Mouse (Mus musculus) kidney, postnatal 36 days (tissue): ENCODE results near the gene Traf4.
A peak's percentile ranks its signal among the peaks of the same experiment; 100 is the strongest.

Source experiments
- DNase-seq, 2 experiments: peaks; one replicate each; pipeline ENCODE4 v3.0.0; 2021 to 2022; ENCODE audit warnings: mixed read lengths in 2 of 2

Traf4 gene

GRCm38 (mm10) chr11:78136132-78136531 is 29.3 kb downstream of the Traf4 start:
- no peak for DNase-seq

- DNase-seq, result peak; percentile 45 to 55
These were observed 30.1 kb downstream of the Traf4 start for GRCm38 (mm10) chr11:78135314-78135713.

- no peak for DNase-seq
These were observed 31.0 kb downstream of the Traf4 start for GRCm38 (mm10) chr11:78134344-78134743.

GRCm38 (mm10) chr11:78133915-78134314 is 31.5 kb downstream of the Traf4 start:
- DNase-seq, result no peak

GRCm38 (mm10) chr11:78129458-78129857 is 35.9 kb downstream of the Traf4 start:
- DNase-seq, result no peak

- no peak for DNase-seq
These were observed 38.6 kb downstream of the Traf4 start for GRCm38 (mm10) chr11:78126739-78127138.

GRCm38 (mm10) chr11:78125691-78126090 is 39.7 kb downstream of the Traf4 start:
- DNase-seq, result peak in 1 of 2 experiments; percentile 40

- DNase-seq, result no peak
These were observed 41.6 kb downstream of the Traf4 start for GRCm38 (mm10) chr11:78123782-78124181.

GRCm38 (mm10) chr11:78122815-78123214 is 42.6 kb downstream of the Traf4 start:
- DNase-seq, result no peak

GRCm38 (mm10) chr11:78121176-78121575 is 44.2 kb downstream of the Traf4 start:
- peak; percentile 40 to 62 for DNase-seq

GRCm38 (mm10) chr11:78119898-78120297 is 45.5 kb downstream of the Traf4 start:
- no peak for DNase-seq

GRCm38 (mm10) chr11:78118467-78118866 is 46.9 kb downstream of the Traf4 start:
- DNase-seq, result no peak

- DNase-seq, result peak in 1 of 2 experiments; percentile 17
These were observed 49.3 kb downstream of the Traf4 start for GRCm38 (mm10) chr11:78116146-78116410.

- peak; percentile 97 for DNase-seq
These were observed 49.8 kb downstream of the Traf4 start for GRCm38 (mm10) chr11:78115367-78116145.

- DNase-seq, result no peak
These were observed 50.6 kb downstream of the Traf4 start for GRCm38 (mm10) chr11:78114676-78115366.

GRCm38 (mm10) chr11:78113616-78114015 is 51.8 kb downstream of the Traf4 start:
- no peak for DNase-seq
